Mouse (Mus musculus): ENCODE results near the gene Dmd.
"Not testable (repeated sequence)": the region's sequence is repeated elsewhere in the genome, so short reads cannot be mapped to it uniquely, and the experiment has no call there.

Dmd gene

DNA sequence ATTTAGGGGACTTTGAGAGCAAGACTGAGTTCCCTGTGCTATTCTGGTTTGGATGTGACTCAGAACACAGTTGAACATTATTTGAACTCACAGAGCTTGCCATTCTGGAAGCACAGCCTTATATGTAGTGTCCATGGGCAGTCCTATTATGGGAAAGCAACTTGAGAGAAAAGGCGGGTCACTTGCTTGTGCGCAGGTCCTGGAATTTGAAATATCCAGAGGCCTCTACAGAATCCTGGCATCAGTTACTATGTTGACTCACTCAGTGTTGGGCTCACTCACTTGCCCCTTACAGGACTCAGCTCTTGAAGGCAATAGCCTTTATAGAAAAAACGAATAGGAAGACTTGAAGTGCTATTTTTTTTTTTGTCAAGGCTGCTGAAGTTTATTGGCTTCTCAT lies at the start of gene Dmd:
Dmd (plus strand) TSS at position 241 of the 400 bp plus-strand sequence.
- DNase-seq, result no peak

DNA sequence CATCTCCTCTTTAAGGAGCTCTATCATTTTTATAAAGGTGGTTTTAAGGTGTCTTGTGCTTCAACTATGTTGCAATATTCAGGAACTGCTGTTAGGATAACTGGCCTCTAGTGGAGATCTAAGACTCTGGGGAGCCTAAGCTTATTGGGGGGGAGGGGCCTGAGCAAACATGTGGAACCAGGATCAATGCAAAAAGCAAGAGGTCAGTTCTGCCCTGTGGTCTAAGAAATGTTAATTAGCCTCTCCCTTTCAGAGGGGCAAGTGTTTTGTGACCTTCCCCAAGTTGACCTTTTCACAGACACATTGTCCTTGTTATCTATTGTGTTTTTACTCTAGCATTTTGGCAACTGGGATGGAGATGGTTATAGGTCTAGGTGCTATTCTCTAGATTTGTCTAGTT lies 47.2 kb upstream of the Dmd start:
- no peak for DNase-seq

DNA sequence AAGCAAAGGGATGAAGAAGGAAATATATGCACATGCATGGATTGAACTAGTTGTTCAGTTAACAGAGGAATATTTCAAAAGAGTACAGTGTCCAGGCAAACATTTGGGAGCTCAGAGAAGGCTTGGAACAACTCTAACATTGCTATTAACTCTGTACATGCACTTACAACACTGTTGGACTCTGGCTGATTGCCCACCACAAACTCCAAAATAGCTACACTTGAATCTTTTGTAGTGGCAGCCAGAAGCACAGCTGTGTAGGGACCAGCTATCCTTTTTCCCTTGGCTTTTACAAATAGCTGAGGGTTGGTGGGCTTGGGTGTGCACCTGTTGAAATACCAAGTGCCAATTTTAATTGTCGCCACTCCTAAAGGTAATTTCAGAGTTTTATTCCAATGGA lies 39.0 kb downstream of the Dmd start:
- no peak for DNase-seq

DNA sequence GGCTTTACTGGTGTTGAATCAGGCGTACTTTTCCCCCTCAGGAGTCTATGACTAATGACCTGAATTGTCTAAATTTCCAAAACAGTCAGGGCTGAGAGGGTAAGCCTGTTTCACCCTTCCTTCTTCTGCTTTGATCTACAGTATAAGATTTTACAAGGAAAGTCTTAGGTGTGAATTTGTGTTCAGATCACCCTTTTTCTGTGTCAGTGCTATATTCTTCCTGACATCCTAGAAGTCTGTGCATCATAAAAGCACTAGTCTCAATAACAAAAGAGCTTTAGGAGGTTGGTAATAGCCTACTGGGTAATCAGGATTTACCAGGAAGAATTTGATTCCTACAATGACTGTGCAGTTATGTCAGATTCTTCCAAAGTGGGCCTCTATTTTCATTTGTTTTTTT lies 101.5 kb downstream of the Dmd start:
- DNase-seq, result no peak

DNA sequence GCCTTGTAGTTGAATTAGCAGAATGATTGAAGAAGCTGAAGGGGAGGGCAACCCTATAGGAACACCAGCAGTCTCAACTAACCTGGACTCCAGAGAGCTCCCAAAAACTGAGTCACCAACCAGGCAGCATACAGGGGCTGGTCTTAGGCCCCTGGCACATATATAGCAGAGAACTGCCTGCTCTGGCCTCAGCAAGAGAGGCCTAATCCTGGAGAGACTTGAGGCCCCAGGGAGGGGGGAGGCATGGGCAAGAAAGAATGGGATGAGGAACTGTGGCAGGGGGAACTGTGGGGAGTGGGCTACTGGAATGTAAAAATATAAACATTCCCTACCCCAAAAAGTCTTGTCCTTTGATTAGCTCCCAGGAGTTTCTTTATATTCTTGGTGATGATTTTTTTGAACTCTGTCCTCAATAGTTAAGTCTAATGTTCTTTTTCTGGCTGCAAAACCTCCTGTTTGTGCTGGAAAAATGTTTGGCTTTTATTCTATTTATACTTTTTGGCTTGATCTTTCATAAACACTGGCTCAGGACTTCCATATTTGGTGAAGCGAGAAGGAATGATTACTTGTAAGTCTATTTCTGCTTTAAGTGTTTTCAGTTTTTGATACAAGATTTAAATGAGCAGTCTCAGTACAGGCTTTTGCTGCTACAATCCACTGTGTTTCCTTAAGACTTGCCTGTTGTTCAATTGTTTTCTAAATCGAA lies 167.7 kb downstream of the Dmd start:
- DNase-seq, result no peak

DNA sequence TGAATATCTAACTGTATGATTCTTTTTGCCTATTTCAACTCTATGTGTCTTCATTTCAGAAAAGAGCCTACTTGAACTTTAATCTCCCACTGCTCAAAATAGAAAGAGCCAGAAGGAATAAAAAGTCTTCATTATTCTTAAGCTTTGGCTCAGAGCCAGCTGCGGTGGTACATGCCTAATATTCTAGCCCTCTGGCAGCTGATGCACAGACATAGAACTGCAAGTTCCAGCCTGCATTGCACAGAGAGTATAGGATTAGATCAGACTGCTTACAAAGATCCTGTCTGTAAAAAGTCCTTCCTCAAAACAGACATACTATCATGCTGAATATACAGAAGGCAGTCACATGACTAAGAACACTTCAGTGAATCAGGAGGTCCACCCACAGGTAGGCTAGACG lies 168.5 kb downstream of the Dmd start:
- DNase-seq, result peak; percentile 3

DNA sequence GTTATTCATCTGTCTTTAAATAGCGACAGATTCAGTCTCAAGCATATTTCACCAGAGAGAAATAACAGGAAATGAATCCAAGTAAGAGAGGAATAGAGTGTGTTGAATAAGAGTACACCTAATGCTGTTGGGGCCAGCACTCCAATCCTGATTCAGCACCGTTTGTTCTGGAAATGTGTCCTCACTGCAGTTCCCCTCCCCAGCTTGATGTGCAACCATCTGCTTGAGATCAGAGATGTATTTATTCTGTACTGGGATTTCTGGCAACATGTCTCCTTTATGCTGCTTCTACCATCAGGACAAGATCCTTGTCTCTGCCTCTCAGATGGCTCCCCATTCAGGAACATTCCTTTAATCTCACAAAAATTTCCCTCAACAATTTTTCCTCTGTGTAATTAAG lies 271.9 kb downstream of the Dmd start:
- no peak for DNase-seq

DNA sequence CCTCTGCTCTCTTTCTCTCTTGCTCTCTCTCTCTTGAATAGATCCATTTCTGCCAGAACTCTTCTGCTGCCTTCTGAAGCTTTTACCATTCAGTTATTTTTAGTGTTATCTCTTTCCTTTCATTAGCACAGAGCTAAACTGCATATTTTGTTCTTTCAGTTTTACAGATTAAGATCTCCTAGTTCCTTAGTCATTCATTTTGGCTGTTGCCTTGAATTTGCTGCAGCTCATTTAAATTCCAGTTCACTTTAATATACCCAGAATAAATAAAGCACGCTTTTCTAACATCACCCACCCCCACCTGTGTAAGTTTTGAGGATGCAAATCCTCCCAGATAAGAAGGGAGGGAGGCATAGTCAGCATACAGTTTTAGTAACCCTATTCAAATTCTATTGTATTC lies 272.4 kb downstream of the Dmd start:
- no peak for DNase-seq

DNA sequence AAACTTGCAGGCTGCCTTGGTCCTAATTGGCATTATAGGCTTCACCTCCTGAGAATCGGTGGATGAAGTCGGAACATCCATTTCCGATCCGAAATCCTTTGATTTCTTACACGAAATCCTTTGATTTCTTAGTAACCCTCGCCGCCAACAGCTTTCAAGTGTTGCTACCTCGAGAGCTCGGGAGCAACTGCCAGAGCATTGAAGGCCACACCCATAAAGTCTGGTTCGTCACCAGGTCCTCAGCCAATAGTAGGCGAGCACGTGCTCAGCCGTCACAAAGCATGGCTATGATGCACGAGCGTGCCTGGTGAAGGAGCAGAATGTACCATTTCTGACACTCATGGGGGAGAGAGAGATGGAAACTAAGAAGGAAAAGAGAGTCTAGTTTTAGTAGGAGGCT lies 538.9 kb downstream of the Dmd start, which contains the start of gene Tsga8:
Tsga8 (minus strand) TSS at position 327 of the 400 bp plus-strand sequence.
- no peak for DNase-seq

DNA sequence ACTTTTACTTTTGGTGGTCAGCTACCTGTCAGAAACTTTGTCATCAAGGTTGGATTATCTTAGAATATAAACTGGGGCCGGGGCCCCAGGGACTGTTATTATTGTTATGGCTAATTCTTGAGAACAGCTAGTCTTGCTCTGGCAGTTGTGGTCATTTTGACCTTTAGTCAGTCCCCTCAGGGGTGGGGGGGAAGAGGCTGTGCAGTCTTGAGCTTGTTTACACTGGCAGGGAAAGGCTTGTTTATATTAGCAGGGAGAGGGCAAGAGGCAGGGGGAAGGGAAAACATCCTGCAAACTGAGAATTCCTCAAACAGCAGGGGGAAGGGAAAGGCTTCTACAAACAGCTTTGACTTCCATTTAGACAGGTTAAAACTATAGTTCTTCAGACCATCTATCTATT lies 726.3 kb downstream of the Dmd start:
- DNase-seq, result peak; percentile 24

DNA sequence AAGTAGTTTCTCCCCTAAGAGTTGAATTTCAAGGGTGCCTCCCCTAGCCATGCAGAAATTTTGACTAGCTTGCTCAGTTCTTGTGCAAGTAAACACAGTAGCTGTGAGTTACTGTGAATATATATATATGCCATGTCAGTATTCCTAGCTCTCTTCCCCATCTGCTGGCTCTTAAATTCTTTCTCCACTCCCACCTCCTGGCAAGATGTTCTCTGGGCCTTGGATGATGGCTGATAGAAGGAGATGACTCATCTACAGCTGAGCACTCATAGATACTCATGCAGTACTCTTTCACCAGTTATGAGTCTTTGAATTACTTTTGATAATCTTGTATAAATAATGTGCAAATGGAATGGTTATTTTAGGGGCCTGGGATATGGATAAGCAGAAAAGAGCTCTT lies 737.9 kb downstream of the Dmd start:
- no peak for DNase-seq

DNA sequence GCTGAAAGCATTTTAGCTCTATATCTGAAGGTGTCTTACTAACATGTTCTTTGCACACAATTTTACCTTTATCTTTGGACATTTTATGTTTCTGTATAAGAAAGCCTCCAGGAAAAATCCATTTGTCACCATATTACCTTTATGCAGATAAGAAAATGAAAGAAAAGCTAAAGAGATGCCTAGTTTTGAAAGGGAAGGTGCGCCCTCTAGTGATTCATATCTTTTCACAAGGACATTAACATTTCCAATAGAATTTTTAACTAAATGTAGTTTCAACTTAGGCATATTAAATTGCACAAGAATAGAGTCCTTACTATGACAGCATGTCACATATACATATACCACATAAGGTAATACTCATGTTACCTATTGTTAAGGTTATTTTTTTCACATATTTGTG lies 791.9 kb downstream of the Dmd start:
- peak; percentile 40 for DNase-seq

DNA sequence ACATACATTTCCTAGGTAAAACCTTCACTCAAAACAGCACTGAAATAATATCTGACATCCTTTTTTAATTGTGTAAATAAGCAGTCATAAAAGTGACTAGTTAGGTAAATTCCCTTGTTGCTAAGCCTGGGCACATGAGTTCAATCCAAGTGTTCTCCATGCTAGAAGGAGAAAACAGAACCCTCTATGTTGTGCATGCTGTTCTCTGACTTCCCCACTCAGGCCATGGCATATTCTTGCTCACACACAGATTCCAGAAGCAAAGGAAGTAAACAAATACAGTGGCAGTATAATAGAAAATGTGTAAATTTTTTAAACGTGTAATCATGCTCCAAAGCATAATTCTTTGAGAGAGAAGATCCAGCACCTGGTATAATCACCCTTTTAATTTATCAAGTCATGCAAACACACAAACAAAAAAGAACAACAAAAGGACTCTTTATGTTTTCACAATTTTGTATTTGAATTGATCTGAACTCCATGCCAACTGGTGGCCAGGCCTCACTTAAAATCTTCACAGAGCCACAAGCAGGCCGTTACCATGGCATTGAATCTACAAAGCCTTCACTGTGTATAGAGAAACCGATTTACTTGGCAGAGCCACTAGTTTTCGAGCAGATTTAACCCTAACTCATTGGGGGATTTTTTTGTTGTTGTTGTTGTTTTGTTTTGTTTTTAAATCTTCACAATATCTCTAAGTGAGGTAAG lies 797.8 kb downstream of the Dmd start:
- DNase-seq, result peak; percentile 1

DNA sequence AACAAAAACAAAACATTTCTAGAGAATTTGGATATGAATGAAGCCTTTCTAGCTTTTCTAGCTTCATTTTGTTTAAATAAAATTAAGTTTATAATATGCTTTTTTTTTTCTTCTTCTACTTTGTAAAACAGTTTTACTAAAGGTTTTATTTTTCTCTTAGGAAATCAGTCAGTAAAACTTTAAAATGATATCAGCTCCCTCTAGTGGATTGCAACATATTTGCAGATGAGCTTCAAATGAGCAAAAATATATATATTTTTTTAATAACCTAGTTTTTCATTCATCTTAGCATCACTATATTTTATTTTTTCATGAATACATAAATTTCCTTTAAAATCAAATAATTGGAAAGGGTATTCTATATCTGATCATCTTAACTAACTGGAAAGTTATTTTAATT lies 838.7 kb downstream of the Dmd start:
- DNase-seq, result peak; percentile 10

DNA sequence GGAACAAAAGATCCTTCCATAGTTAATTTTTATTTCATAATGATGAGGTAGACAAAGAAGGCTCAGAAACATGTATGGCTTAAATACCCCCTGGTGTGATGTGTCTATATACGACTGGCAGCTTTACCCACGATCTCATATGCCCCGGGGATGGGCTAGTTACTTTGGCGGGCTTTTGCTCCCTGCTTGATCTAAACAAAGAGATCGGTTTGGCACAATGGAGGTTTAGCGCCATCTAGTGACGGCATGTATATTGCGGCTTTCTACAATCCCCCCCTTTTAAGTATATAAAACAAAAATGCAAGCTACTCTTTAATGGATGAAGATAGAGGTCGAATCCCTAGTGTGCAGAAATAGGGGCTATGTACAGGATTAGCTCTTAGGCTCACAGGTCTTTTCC lies 918.8 kb downstream of the Dmd start:
- DNase-seq, result peak; percentile 38

DNA sequence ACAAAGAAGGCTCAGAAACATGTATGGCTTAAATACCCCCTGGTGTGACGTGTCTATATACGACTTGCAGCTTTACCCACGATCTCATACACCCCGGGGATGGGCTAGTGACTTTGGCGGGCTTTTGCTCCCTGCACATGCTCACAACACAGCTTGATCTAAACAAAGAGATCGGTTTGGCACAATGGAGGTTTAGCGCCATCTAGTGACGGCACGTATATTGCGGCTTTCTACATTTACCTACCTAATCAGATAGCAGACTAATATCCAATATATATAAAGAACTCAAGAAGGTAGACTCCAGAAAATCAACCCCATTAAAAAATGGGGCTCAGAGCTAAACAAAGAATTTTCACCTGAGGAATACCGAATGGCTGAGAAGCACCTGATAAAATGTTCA lies 926.7 kb downstream of the Dmd start:
- DNase-seq, result peak; percentile 1

DNA sequence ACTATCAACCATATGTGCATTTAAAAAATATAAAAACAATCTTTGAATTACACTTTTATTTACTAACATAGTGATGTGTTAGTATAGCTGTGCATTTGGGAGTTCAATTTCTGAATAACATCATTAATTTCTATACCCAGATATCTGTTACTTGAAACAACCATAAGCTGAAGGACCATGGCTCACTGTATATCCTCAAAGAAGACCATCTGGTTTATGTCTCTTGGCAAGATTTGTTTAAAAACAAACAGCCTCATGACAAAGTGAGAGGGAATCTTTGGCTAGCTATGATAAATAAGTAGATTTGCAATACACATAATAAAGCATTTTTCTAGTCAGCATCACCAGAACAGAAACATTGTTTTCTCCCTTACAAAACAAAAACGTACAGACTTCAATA lies 1027.2 kb downstream of the Dmd start:
- no peak for DNase-seq

DNA sequence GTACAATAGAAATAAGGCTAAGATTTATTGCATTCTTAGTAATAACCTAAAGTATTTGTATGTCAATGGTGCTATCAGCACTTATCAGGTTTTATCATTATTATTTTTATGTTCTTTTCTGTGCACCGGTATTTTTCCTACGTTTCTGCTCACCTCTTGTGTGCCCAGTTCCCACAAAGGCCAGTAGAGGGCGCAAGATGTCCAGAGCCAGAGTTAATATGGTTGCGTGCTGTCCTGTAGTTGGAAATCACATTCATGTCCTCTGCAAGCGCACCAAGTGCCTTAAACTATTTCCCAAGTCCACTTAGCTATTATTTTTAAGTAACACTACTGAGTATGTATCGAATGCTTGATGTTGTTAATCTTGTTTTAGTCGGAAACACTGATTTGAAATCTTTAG lies 1052.6 kb downstream of the Dmd start:
- DNase-seq, result peak; percentile 43

DNA sequence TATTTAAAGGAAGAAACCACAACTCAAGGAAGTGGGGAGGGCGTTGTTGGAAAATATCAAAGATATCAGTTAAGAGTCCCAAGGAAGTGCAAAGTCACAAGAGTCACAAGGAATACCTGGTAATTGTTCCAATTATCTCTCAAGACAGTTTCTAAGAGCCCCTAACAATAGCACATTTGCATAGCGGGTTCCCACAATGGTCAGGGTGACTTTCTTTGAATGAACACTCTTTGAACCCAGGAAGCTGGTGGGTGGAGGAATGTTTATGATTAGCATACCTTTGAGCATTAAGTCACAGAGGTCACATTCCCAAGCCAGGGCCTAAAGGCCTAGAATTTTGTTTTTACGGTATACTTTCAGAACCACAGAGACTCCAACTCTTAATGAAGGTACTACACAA lies 1113.8 kb downstream of the Dmd start:
- not testable (repeated sequence) for DNase-seq

DNA sequence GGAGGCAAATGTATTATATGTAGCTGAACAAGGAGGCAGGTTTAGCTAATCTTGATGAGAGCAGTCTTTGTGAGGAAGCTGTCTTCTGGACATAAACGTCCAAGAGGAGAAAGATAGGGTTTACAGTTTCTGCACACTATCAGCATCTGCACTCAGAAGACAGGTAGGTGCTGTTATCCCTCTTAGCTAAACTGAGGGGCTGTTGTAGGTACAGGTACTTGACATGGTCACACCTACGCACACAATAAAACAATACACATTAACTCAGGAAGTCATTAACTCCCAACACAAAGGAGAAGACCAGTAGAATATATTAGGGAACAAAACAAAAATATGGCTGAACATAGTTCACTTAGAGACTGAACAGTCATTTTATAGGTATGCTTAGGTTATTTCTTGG lies 1217.2 kb downstream of the Dmd start:
- no peak for DNase-seq

DNA sequence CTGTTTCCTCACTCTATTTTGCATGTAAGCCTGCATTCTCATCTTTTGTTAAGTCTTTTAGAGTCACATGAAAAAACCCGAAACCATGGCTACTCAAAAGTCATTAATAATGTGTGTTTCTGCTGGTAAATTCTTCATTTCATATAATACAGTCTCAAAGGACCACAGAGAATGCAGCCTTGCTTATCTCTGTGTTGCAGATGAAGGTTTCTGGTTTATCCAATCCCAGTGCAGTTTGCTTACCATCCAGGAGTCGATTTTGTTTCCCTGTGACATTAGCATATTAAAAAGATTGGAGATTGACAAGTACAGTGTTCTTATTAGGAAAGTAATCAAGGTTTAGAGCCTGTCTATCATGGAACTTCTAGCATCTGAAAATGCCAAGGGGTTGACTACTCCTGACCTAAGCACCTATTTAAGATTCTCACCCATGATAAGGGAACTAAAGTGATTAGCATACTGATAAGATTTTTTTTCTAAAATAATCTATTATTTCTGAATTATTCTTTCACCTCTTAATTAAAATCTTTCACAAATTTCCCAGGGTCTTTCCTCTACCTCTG lies 1292.7 kb downstream of the Dmd start:
- DNase-seq, result no peak

DNA sequence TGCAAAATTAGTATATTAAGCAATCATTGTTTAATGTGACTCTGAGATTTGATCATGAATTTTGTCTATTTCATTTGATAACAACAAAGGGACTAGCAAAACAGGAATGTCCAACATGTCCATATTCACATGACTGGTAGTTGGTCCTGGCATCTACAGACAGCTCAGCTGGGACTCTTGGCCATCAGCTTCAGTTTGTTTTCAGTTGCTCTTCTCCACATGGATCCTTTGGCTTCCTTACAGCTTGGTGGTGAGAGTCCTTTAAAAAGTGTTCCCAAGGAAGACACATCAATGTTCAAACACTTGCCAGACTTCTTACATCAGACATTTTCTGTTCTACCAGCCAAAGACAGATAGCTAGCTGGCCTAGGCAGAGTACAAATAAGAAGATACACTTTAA lies 1381.9 kb downstream of the Dmd start:
- no peak for DNase-seq

DNA sequence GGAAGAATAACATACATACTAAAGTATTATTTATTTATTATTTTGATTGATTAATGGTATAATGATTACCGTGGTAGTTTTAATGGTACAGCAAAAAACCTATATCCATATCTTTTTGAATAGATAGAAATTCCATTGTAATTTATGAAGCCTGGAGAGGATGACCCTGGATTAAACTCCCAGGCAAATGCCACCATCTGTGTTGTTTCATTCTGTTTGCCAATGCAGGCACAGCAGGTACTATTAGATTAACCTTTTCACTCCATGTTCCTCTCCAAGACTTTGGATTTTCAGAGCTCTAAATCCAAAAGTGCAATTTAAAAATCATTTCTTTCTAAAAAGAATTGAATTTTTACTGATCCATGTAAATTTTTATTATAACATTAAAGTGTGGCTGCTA lies 1383.5 kb downstream of the Dmd start:
- no peak for DNase-seq

DNA sequence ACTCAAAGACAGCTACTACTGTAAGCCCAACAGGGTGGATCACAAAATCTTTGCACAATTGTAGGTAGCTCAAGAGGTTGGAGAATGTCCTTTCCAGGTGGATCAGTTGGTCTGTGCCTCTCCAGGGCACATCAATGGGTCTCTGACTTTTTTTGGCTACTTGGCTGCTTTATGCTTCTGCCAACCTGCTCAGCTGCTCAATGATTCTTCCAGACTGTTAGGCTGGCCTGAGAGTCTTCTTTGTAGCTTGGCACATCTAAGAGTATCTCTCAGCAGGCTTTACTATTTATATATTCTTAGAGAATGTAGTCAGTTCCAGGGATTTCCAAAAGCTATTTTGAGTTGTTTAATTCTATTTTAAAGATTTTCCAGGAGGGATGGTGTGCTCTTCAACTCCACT lies 1416.3 kb downstream of the Dmd start:
- no peak for DNase-seq

DNA sequence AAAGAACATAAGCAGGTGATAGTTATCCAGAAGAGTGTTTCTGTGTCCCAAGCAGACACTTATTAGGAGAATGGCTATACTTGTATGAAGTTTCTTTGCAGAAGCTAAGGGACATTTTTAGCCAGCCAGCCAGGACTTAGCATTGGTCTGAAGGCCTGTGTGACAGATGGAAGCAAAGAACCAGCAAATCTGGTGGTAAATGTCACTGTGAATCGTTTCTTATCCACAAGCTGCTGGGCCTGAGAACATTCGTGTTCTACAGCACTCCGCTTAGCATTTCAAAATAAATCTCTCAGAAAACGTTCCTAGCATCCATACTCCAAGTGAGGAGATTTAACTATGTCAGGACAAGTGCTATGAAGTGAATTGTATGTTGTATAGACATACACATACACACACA lies 1486.9 kb downstream of the Dmd start:
- no peak for DNase-seq

Data from embryo, embryonic 11 days (tissue).